Mouse (Mus musculus) spleen, adult 2 months (tissue): ENCODE measurements around the gene Ptp4a2.

Experiments
- CTCF ChIP-seq: fragments of 200-500 bp; IDR thresholded peaks from 2 replicates; pipeline ENCODE4 v1.5.1; 2011; ENCODE audit warnings: mild to moderate bottlenecking, inconsistent platforms; ENCODE audit not compliant: insufficient read depth, insufficient read length, insufficient replicate concordance; ENCODE audit errors: extremely low read depth
- POLR2A ChIP-seq: fragments of 200-500 bp; IDR thresholded peaks from 2 replicates; pipeline ENCODE4 v1.6.1; 2011; ENCODE audit warnings: low read depth, low read length, inconsistent platforms

DNA sequence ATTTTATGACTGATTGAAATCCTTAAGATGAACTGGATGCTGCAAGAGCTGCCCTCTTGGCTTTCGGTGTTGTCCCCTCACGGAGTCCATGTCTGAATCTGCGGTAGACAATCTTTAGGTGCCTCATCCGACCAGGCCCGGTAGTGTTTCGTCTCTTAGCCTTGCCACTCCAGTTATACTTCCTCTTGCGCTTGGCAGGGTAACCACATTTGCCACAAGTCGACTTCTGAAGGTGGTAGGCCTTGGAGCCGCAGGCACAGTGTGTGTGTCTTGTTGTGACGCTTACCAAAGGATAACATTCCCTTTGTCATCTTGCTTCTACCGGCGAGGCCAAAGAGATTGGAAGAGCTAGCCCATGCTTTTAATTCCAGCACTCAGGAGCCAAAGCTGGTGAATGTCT, 49.4 kb upstream of the Ptp4a2 start:
- TF ChIP-seq CTCF (no peak), POLR2A (no peak)
